Mouse (Mus musculus) myocyte (in vitro differentiated cells): ENCODE data around the gene Soga1.

Experiments used
- E2F4 ChIP-seq: IDR thresholded peaks from one replicate; pipeline ENCODE4 v1.6.1; 2011; ENCODE audit warnings: mild to moderate bottlenecking, control low read depth, moderate library complexity; ENCODE audit not compliant: insufficient read depth
- MAX ChIP-seq: IDR thresholded peaks from one replicate; pipeline ENCODE4 v1.6.1; 2011; ENCODE audit warnings: low read depth, mild to moderate bottlenecking, control low read depth
- MYOD1 ChIP-seq, 3 experiments: IDR thresholded peaks; one replicate each; pipeline ENCODE4 v1.6.1; 2011; ENCODE audit warnings: control low read depth in 2 of 3, low read depth in 2 of 3, mild to moderate bottlenecking in 2 of 3, moderate library complexity in 1 of 3; ENCODE audit not compliant: insufficient read length in 2 of 3, control insufficient read depth in 1 of 3
- MYOG ChIP-seq, 3 experiments: IDR thresholded peaks; one replicate each; pipeline ENCODE4 v1.6.1; 2011; ENCODE audit warnings: control low read depth in 2 of 3, low read depth in 2 of 3, mild to moderate bottlenecking in 2 of 3; ENCODE audit not compliant: insufficient read length in 2 of 3, control insufficient read depth in 1 of 3, insufficient read depth in 1 of 3
- POLR2A ChIP-seq: IDR thresholded peaks from one replicate; pipeline ENCODE4 v1.6.1; 2011; ENCODE audit warnings: low read depth, mild to moderate bottlenecking, control low read depth, moderate library complexity; ENCODE audit not compliant: insufficient read length
- POLR2AphosphoS2 ChIP-seq: IDR thresholded peaks from one replicate; pipeline ENCODE4 v1.6.1; 2011; ENCODE audit warnings: low read depth, control low read depth; ENCODE audit not compliant: insufficient read length
- REST ChIP-seq: IDR thresholded peaks from one replicate; pipeline ENCODE4 v1.6.1; 2011; ENCODE audit warnings: mild to moderate bottlenecking, control low read depth, moderate library complexity; ENCODE audit not compliant: insufficient read depth, insufficient read length
- SRF ChIP-seq: IDR thresholded peaks from one replicate; pipeline ENCODE4 v1.6.1; 2011; ENCODE audit warnings: low read depth; ENCODE audit not compliant: control insufficient read depth, insufficient read length
- TCF12 ChIP-seq: IDR thresholded peaks from one replicate; pipeline ENCODE4 v1.6.1; 2011; ENCODE audit warnings: mild to moderate bottlenecking, control low read depth; ENCODE audit not compliant: poor library complexity, insufficient read depth, severe bottlenecking
- TCF3 ChIP-seq: IDR thresholded peaks from one replicate; pipeline ENCODE4 v1.6.1; 2011; ENCODE audit warnings: low read depth, control low read depth; ENCODE audit not compliant: insufficient read length

DNA sequence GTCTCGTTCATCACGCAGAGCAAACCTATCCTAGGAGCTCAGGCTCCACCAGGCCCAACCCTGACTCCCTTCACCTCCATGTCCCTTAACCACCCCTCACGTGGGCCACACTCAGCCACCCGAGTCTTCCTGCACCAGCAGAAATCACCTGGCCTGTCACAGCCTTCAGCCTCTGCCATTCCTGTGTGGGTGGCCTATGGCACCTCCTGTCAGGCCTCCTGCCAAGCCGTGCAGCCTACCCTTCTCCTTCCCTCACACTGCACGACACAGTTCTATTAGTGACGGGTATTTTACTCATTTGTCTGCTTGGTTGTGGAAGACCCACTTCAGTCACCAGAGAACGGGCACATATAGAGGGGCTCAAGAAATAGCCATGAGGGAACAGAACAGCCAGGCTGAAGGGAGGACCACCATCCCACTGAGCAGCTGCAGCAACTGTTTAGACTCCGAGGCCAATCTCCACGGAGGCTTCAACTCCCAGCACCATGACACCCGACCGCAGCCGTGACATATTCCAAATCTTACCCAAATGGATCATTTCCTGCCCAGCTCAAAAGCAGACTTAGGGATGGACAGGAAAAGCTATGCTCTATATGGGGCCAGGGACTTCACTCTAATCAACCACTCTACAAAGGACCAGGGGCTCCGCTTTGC is 10.2 kb downstream of the Soga1 start:
- no peak for TF ChIP-seq POLR2A
- no peak for TF ChIP-seq MAX
- no peak for TF ChIP-seq SRF
- TF ChIP-seq REST = no peak
- TF ChIP-seq TCF3 = no peak
- peak in 2 of 3 experiments; percentile 69 to 75 for TF ChIP-seq MYOD1 (IDR thresholded peaks at IDR 0.05; ENCODE audit: control insufficient read depth in 1 of 3, insufficient read length in 2 of 3, low read depth in 2 of 3)
- no peak for TF ChIP-seq TCF12
- TF ChIP-seq E2F4 = no peak
- TF ChIP-seq POLR2AphosphoS2 = no peak
- peak; percentile 23 to 40 (median 37) for TF ChIP-seq MYOG (IDR thresholded peaks at IDR 0.05; ENCODE audit: control insufficient read depth in 1 of 3, insufficient read depth in 1 of 3, insufficient read length in 2 of 3, low read depth in 2 of 3)
